10 mouse cellular contexts compared by ENCODE assay signal in genomic region chr5:112470144-112470543, GRCm38 (mm10). TPM values are rescaled to one million over a fixed set of nuclear protein-coding genes. Genes with fewer than 3 reads are reported as not detected.
DNase-seq lines count a peak whose midpoint lies in the region; ATAC-seq lines count a peak whose summit lies in the region.
"Had no signal": no experiment of that assay in that cellular context is flagged by ENCODE, and none has a peak within 500 bp of the region (broad histone marks: within the 10 kb centered on the region; RNA-seq: fewer than 3 reads in every experiment).

No protein-coding gene starts in this region.

- ATAC-seq in hindbrain, embryonic 16.5 days = no peak
- no peak for ATAC-seq in megakaryocyte, adult 5-6 weeks (ENCODE audit: poor library complexity, severe bottlenecking)

- WGBS in hindbrain, embryonic 10.5 days = 78% methylated on average over 6 of the region's 6 CpGs
- WGBS in hindbrain, embryonic 16.5 days = 69% methylated on average over 6 of the region's 6 CpGs

- no peak overlapping the region for H3K4me3 ChIP-seq in hindbrain, embryonic 10.5 days
- no peak overlapping the region for H3K4me3 ChIP-seq in hindbrain, embryonic 16.5 days (ENCODE audit: low read length)
- H3K4me3 ChIP-seq: neural tube, embryonic 12.5 days had no signal

- H3K9me3 ChIP-seq in hindbrain, embryonic 10.5 days = 0 out of 2 replicates have a peak, but pooled peaks cover 3% of the 10 kb centered on the region
- peaks cover 2% of the 10 kb centered on the region; the same call in 1 of the 2 replicates for H3K9me3 ChIP-seq in hindbrain, embryonic 16.5 days (ENCODE audit: control insufficient read depth, low read length)
- H3K9me3 ChIP-seq: neural tube, embryonic 12.5 days had no signal

- no peak overlapping the region for H3K9ac ChIP-seq in hindbrain, embryonic 16.5 days (ENCODE audit: low read depth, low read length)
- H3K9ac ChIP-seq: neural tube, embryonic 12.5 days had no signal

- DNase-seq in hindbrain, embryonic 10.5 days (ENCODE audit: low spot score) = peak; percentile 51
- DNase-seq in urinary bladder, postnatal 36 days (ENCODE audit: low spot score in 2 of 2) = peak; percentile 5 to 46
- DNase-seq in urinary bladder, postnatal 10 days (ENCODE audit: low spot score) = no peak
- DNase-seq in cerebellum, postnatal 10 days = peak; percentile 87 to 88
- DNase-seq in kidney, postnatal 4 days = peak; percentile 61 to 71
- peak; percentile 11 for DNase-seq in splenic B cell, adult 2 months (ENCODE audit: low read depth, low spot score)

- H3K4me1 ChIP-seq in hindbrain, embryonic 10.5 days (replicated peaks) = peaks cover 39% of the 10 kb centered on the region
- peaks cover 3% of the 10 kb centered on the region; the same call in 1 of the 2 replicates for H3K4me1 ChIP-seq in hindbrain, embryonic 16.5 days (ENCODE audit: control insufficient read depth, insufficient read depth, low read depth, low read length)

- H3K36me3 ChIP-seq in hindbrain, embryonic 10.5 days = no peaks in the 10 kb centered on the region
- peaks cover 7% of the 10 kb centered on the region for H3K36me3 ChIP-seq in hindbrain, embryonic 16.5 days (ENCODE audit: control insufficient read depth, insufficient read depth, low read length)
- H3K36me3 ChIP-seq in splenic B cell, adult 2 months (ENCODE audit: control insufficient read depth, insufficient read depth, low read length, poor library complexity, severe bottlenecking) = no peaks in the 10 kb centered on the region
- H3K36me3 ChIP-seq: neural tube, embryonic 12.5 days had no signal

- H3K27ac ChIP-seq in hindbrain, embryonic 10.5 days = no peak overlapping the region
- H3K27ac ChIP-seq in hindbrain, embryonic 16.5 days (ENCODE audit: low read depth, low read length) = no peak overlapping the region
- H3K27ac ChIP-seq: neural tube, embryonic 12.5 days had no signal

- H3K4me2 ChIP-seq in hindbrain, embryonic 16.5 days (ENCODE audit: low read length) = no peak overlapping the region
- H3K4me2 ChIP-seq: neural tube, embryonic 12.5 days had no signal

- peaks cover 11% of the 10 kb centered on the region; the same call in 1 of the 2 replicates for H3K27me3 ChIP-seq in hindbrain, embryonic 10.5 days (ENCODE audit: insufficient read depth, poor library complexity, severe bottlenecking)
- H3K27me3 ChIP-seq in hindbrain, embryonic 16.5 days (replicated peaks; ENCODE audit: control insufficient read depth, insufficient read depth, low read length) = no peaks in the 10 kb centered on the region
- no peaks in the 10 kb centered on the region for H3K27me3 ChIP-seq in splenic B cell, adult 2 months (ENCODE audit: control insufficient read depth, insufficient read depth, low read length, poor library complexity, severe bottlenecking)

RNA-seq across cellular contexts. Expression of gene Gm6588, which starts 20.9 kb away (rescaled TPM):
- polyA plus RNA-seq in hindbrain, embryonic 10.5 days (2016; fragmentation: Nextera tagmentation; extraction: Ambion mirVana) = 0.14 TPM in 1 of 2 replicates, not detected in the other
- 0.62 and 0.68 TPM in 2 replicates for polyA plus RNA-seq in hindbrain, embryonic 16.5 days (2015; fragmentation: Nextera tagmentation; extraction: Ambion mirVana)
- total RNA-seq in megakaryocyte, adult 5-6 weeks (2015) = not detected in 2 replicates
- total RNA-seq in megakaryocyte, adult 5-6 weeks (2017) = not detected in 2 replicates
- total RNA-seq: layer of hippocampus, adult 8-10 months had no signal
